Mouse (Mus musculus): ENCODE measurements around the gene Nfatc3. TPM values are rescaled to one million over a fixed set of nuclear protein-coding genes. Genes with fewer than 3 reads are reported as not detected.

Gene Nfatc3
- polyA plus RNA-seq, 1 experiment from 2014 or later = 3.2 TPM

DNA sequence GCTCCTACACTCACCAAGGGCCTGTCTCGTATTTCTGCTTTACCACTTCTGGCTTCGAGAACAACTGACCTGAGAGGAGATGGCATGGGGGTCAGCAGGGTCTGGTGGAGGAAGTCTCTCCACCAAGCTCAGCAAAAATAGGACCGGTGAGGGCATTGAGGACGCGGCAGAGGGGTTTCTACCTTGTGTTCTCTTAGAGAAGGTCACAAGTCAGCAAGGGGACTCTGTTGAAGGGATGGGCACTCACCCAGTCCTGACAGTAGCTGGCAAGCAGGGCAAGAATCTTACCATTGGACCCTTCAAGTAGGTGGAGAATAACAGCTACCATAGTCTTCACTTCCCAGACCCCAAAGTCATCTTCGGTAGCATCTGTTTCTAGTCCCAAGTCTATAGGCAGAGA is 75.3 kb downstream of the Nfatc3 start:
- Histone ChIP-seq H3K9ac (replicated peaks; ENCODE audit: low read depth, low read length) (no peak overlapping the region), H3K27me3 (ENCODE audit: control insufficient read depth, insufficient read depth, low read length) (peaks cover 50% of the 10 kb centered on the region), H3K27ac (ENCODE audit: low read depth, low read length) (no peak overlapping the region), H3K9me3 (ENCODE audit: control insufficient read depth, low read length) (no peaks in the 10 kb centered on the region), H3K4me1 (ENCODE audit: control insufficient read depth, insufficient read depth, low read length) (peaks cover 13% of the 10 kb centered on the region; the same call in 1 of the 2 replicates), H3K4me2 (ENCODE audit: low read depth, low read length) (no peak overlapping the region), H3K36me3 (ENCODE audit: control insufficient read depth, insufficient read depth, low read length) (peaks cover 6% of the 10 kb centered on the region; the same call in 1 of the 2 replicates), H3K4me3 (ENCODE audit: low read depth, low read length) (no peak overlapping the region)
- no peak for ATAC-seq (ENCODE audit: low read depth)
- WGBS = 76% methylated on average over 6 of the region's 6 CpGs

DNA sequence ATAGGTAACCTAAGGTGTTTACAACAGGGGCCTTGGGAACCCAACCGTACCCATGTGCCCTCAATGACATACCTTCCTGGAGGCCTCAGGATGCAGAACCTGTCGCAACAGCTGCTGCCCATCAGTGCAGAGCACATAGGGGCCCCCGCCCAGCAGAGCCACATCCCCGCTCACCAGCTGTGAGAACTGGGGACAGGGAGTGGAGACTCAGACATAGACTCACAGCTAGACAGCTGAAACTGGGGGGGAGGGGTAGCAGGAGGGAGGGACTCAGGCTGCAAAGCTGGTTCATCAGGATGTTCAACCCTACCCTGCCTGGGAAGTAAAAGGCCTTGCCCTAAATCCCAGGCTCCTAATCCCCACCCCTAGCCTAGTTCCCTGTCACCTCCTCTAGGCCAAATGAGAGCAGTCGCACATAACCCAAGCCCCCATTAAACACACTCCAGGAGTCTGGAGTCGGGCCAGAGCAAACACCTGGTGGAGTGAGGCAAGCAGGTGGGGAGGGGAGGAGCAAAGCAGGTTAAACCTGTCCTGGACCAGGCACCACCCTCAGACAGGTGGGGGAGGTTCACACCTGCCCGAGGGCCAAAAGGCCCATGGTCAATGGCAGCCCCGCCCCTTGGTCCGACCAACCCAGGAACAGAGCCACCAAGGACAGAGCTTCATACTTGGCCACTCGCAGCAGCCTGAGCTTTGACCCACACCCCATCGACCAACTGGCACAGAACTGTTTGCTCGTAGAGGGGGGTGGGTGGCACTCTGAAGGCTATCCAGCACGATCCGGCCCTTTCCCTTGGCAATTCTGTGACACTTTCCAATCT is 76.3 kb downstream of the Nfatc3 start:
- no peak overlapping the region for H3K27ac ChIP-seq (ENCODE audit: low read depth, low read length)
- H3K36me3 ChIP-seq (ENCODE audit: control insufficient read depth, insufficient read depth, low read length) = peaks cover 6% of the 10 kb centered on the region; the same call in 1 of the 2 replicates
- H3K4me2 ChIP-seq (ENCODE audit: low read depth, low read length) = no peak overlapping the region
- H3K27me3 ChIP-seq (ENCODE audit: control insufficient read depth, insufficient read depth, low read length) = peaks cover 55% of the 10 kb centered on the region
- H3K4me1 ChIP-seq (ENCODE audit: control insufficient read depth, insufficient read depth, low read length) = peaks cover 13% of the 10 kb centered on the region; the same call in 1 of the 2 replicates
- ATAC-seq (ENCODE audit: low read depth) = no peak
- H3K9ac ChIP-seq (replicated peaks; ENCODE audit: low read depth, low read length) = no peak overlapping the region
- no peaks in the 10 kb centered on the region for H3K9me3 ChIP-seq (ENCODE audit: control insufficient read depth, low read length)
- no peak overlapping the region for H3K4me3 ChIP-seq (ENCODE audit: low read depth, low read length)
- 28% methylated on average over 14 of the region's 14 CpGs for WGBS

DNA sequence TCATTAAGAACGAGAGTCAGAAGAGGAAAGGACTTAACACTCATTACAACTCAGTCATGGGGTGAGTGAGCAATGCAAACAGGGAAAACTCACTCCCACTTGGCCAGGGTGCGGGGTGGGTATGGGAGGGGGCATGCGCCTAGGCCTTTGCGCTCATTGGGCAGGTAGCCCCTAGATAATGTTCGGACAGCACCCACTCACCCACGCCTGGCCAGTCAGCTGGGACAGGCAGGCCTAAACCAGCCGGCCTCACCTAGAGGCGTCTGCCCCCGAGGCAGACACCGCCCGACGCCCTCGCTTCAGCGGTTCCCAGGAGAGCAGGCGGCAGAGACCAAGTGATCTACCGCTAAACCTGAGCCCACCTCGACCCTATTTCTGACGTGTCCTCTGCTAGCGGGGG is 77.0 kb downstream of the Nfatc3 start:
- Histone ChIP-seq H3K9me3 (ENCODE audit: control insufficient read depth, low read length) (no peaks in the 10 kb centered on the region), H3K36me3 (ENCODE audit: control insufficient read depth, insufficient read depth, low read length) (peaks cover 6% of the 10 kb centered on the region; the same call in 1 of the 2 replicates), H3K4me3 (ENCODE audit: low read depth, low read length) (no peak overlapping the region), H3K4me1 (ENCODE audit: control insufficient read depth, insufficient read depth, low read length) (peaks cover 13% of the 10 kb centered on the region; the same call in 1 of the 2 replicates), H3K4me2 (ENCODE audit: low read depth, low read length) (peak overlapping the region; percentile 69; the same call in 1 of the 2 replicates), H3K9ac (replicated peaks; ENCODE audit: low read depth, low read length) (no peak overlapping the region), H3K27ac (ENCODE audit: low read depth, low read length) (no peak overlapping the region), H3K27me3 (ENCODE audit: control insufficient read depth, insufficient read depth, low read length) (peaks cover 55% of the 10 kb centered on the region)
- ATAC-seq (ENCODE audit: low read depth) = no peak
- WGBS = 5% methylated on average over 19 of the region's 19 CpGs

- H3K9me3 ChIP-seq (ENCODE audit: control insufficient read depth, low read length) = no peaks in the 10 kb centered on the region
- peak within 1 kb of the TSS; percentile 69 for H3K4me2 ChIP-seq (ENCODE audit: low read depth, low read length)
- no peak within 1 kb of the TSS for H3K27ac ChIP-seq (ENCODE audit: low read depth, low read length)
- H3K36me3 ChIP-seq (ENCODE audit: control insufficient read depth, insufficient read depth, low read length) = peaks cover 6% of the 10 kb centered on the region; the same call in 1 of the 2 replicates
- 1% methylated on average over 84 of the region's 86 CpGs for WGBS
- peaks cover 55% of the 10 kb centered on the region for H3K27me3 ChIP-seq (ENCODE audit: control insufficient read depth, insufficient read depth, low read length)
- peaks cover 13% of the 10 kb centered on the region; the same call in 1 of the 2 replicates for H3K4me1 ChIP-seq (ENCODE audit: control insufficient read depth, insufficient read depth, low read length)
- peak within 1 kb of the TSS; percentile 35; the same call in 1 of the 2 replicates for H3K9ac ChIP-seq (replicated peaks; ENCODE audit: low read depth, low read length)
- H3K4me3 ChIP-seq (ENCODE audit: low read depth, low read length) = peak within 1 kb of the TSS; percentile 34
- no peak for ATAC-seq (ENCODE audit: low read depth)
These were observed 77.8 kb downstream of the Nfatc3 start, which contains the start of gene Esrp2 for GRCm38 (mm10) chr8:106136156-106137130. Esrp2 (minus strand) TSS chr8:106136974.

DNA sequence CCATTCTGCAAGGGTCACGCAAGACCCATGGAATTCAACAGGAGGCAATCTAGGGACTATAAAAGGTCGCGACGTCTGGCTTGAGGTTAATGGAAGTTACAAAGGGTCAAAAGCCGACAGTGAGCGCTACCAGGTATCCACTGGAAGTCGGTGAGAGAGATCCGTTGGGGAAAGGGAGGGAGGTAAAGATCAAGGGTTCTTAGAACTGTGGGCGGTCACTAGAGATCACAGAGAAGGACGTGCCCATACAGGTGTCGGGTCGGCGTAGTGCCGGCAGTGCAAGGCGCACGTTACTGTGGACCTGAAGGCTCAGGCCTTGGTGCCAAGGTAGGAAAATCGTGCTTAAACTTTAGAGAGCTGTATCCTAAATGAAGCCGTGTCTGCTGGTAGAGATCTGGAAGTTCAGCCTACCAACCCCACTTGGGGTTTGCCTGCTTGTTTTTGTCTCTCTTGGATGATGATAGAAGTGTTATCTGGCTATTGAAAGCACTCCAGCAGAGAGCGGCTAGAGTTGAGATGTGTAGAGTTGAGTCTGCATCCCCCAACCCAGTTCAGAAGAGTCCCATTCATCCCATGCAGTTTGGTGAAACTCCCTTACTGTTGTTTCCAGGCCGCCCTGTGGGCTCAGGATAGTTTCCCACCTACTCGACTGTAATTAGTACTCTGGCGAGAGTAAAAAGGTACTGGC is 78.7 kb downstream of the Nfatc3 start:
- Histone ChIP-seq H3K9me3 (ENCODE audit: control insufficient read depth, low read length) (no peaks in the 10 kb centered on the region), H3K36me3 (ENCODE audit: control insufficient read depth, insufficient read depth, low read length) (peaks cover 6% of the 10 kb centered on the region; the same call in 1 of the 2 replicates), H3K4me3 (ENCODE audit: low read depth, low read length) (peak overlapping the region; percentile 34), H3K9ac (replicated peaks; ENCODE audit: low read depth, low read length) (peak overlapping the region; percentile 35; the same call in 1 of the 2 replicates), H3K4me2 (ENCODE audit: low read depth, low read length) (peak overlapping the region; percentile 69), H3K4me1 (ENCODE audit: control insufficient read depth, insufficient read depth, low read length) (peaks cover 13% of the 10 kb centered on the region; the same call in 1 of the 2 replicates), H3K27me3 (ENCODE audit: control insufficient read depth, insufficient read depth, low read length) (peaks cover 55% of the 10 kb centered on the region), H3K27ac (ENCODE audit: low read depth, low read length) (no peak overlapping the region)
- no peak for ATAC-seq (ENCODE audit: low read depth)
- WGBS = 3% methylated on average over 22 of the region's 22 CpGs

DNA sequence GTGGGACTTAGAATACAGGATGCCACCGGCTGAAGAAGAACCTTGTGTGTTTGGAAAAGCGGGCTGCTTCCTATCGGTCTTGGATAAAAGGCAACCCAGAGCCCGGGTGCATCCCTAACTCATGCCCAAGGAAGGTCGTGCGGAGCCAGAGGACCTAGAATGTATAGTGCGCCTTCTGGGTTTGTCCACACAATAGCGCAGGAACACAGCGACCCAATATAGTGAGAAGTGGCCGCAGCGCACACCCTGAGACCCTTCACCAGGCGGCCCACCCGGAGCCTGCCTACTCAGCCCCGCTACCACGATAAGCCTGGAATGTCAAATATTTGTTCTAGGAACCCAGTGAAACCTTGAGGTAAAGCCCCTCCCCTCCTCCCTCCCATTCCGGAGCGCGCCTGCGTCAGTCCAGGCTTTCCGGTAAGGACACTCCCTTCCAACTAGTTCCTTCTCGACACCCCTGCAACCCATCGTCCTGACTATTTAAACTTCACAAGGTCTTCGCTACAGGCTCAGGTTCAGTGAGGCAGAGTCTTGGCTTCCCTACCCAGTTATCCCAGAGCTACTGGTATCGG is 79.4 kb downstream of the Nfatc3 start:
- Histone ChIP-seq H3K36me3 (ENCODE audit: control insufficient read depth, insufficient read depth, low read length) (no peaks in the 10 kb centered on the region), H3K9ac (replicated peaks; ENCODE audit: low read depth, low read length) (peak overlapping the region; percentile 35; the same call in 1 of the 2 replicates), H3K27me3 (ENCODE audit: control insufficient read depth, insufficient read depth, low read length) (peaks cover 52% of the 10 kb centered on the region), H3K9me3 (ENCODE audit: control insufficient read depth, low read length) (no peaks in the 10 kb centered on the region), H3K4me2 (ENCODE audit: low read depth, low read length) (peak overlapping the region; percentile 65), H3K4me1 (ENCODE audit: control insufficient read depth, insufficient read depth, low read length) (peaks cover 13% of the 10 kb centered on the region; the same call in 1 of the 2 replicates), H3K4me3 (ENCODE audit: low read depth, low read length) (peak overlapping the region; percentile 34), H3K27ac (ENCODE audit: low read depth, low read length) (no peak overlapping the region)
- under 1% methylated on average over 24 of the region's 24 CpGs for WGBS
- ATAC-seq (ENCODE audit: low read depth) = no peak

GRCm38 (mm10) chr8:106138616-106139015 is 80.0 kb downstream of the Nfatc3 start:
- H3K9ac ChIP-seq (replicated peaks; ENCODE audit: low read depth, low read length) = no peak overlapping the region
- H3K4me2 ChIP-seq (ENCODE audit: low read depth, low read length) = peak overlapping the region; percentile 65
- 18% methylated on average over 7 of the region's 7 CpGs for WGBS
- no peak for ATAC-seq (ENCODE audit: low read depth)
- H3K27me3 ChIP-seq (ENCODE audit: control insufficient read depth, insufficient read depth, low read length) = peaks cover 46% of the 10 kb centered on the region
- H3K36me3 ChIP-seq (ENCODE audit: control insufficient read depth, insufficient read depth, low read length) = no peaks in the 10 kb centered on the region
- peaks cover 13% of the 10 kb centered on the region; the same call in 1 of the 2 replicates for H3K4me1 ChIP-seq (ENCODE audit: control insufficient read depth, insufficient read depth, low read length)
- no peaks in the 10 kb centered on the region for H3K9me3 ChIP-seq (ENCODE audit: control insufficient read depth, low read length)
- H3K4me3 ChIP-seq (ENCODE audit: low read depth, low read length) = peak overlapping the region; percentile 34
- no peak overlapping the region for H3K27ac ChIP-seq (ENCODE audit: low read depth, low read length)

- Histone ChIP-seq H3K4me3 (ENCODE audit: low read depth, low read length) (no peak overlapping the region), H3K36me3 (ENCODE audit: control insufficient read depth, insufficient read depth, low read length) (no peaks in the 10 kb centered on the region), H3K27me3 (ENCODE audit: control insufficient read depth, insufficient read depth, low read length) (peaks cover 32% of the 10 kb centered on the region), H3K9me3 (ENCODE audit: control insufficient read depth, low read length) (no peaks in the 10 kb centered on the region), H3K4me2 (ENCODE audit: low read depth, low read length) (no peak overlapping the region), H3K9ac (replicated peaks; ENCODE audit: low read depth, low read length) (no peak overlapping the region), H3K27ac (ENCODE audit: low read depth, low read length) (no peak overlapping the region), H3K4me1 (ENCODE audit: control insufficient read depth, insufficient read depth, low read length) (peaks cover 13% of the 10 kb centered on the region; the same call in 1 of the 2 replicates)
- 67% methylated on average over 5 of the region's 5 CpGs for WGBS
- no peak for ATAC-seq (ENCODE audit: low read depth)
These were observed 81.6 kb downstream of the Nfatc3 start for GRCm38 (mm10) chr8:106140191-106140590.

All from neural tube, embryonic 14.5 days (tissue).